Mouse (Mus musculus) adrenal gland, postnatal 36 days (tissue): ENCODE data around the gene Prss34. TPM values are rescaled to one million over a fixed set of nuclear protein-coding genes. Genes with fewer than 3 reads are reported as not detected.

Experiments
- DNase-seq, 2 experiments: peaks; one replicate each; pipeline ENCODE4 v3.0.0; 2021; ENCODE audit warnings: mixed read lengths in 1 of 2
- total RNA-seq, 2 experiments: library from RNA; stranded (reverse); gene quantifications; 2 replicates each; pipeline ENCODE4 v1.2.3; 2021

The Prss34 gene
- total RNA-seq, 2 experiments from 2014 or later: 0.30 to 0.43 TPM

- no peak for DNase-seq
Observed at GRCm38 (mm10) chr17:25318354-25318753, 20.2 kb downstream of the Prss34 start, which contains the start of gene Prss29. TSS of gene Prss29 (plus strand) at chr17:25318654.

GRCm38 (mm10) chr17:25320819-25321218 lies 22.6 kb downstream of the Prss34 start:
- DNase-seq: no peak

DNA sequence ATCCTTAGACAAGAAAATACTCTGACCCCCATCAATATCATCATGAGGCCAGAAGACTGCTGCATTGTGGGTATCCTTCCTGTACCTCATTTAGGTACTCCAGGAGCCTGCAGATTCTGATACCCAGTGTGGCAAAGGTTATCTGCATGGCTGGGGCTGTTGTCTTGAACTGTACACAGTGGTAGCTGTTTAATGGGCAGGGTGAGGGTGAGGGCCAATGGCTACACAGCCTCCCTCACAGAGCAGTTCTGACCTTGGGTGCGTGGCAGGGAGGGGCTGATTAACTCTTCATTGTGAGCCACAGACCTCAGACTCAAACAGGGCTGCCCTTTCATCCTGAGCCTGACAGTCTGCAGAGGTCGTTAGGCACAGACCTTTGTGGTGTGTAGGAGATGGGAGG lies 24.7 kb downstream of the Prss34 start:
- DNase-seq: no peak

GRCm38 (mm10) chr17:25332321-25332720 lies 34.1 kb downstream of the Prss34 start:
- DNase-seq: no peak

DNA sequence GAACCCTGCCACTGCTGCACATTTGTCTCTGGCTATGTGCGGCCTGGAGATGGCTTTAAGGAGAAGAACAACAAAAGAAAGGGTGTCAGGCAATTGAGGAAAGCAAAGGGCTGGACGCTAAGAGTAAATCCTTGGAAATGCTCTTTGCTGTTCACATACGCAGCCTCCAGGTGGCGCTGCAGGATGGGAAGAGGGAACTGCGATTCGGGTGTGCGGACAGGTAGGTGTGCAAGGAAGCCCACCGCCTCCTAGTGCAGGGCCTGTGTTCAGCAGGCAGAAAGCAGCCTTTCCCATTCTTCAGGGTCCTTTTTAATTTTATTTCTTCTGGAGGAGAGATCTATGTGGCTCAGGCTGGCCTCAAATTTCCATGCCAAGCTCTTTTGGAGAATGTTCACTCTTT lies 35.7 kb downstream of the Prss34 start:
- DNase-seq: peak; percentile 74 to 77

DNA sequence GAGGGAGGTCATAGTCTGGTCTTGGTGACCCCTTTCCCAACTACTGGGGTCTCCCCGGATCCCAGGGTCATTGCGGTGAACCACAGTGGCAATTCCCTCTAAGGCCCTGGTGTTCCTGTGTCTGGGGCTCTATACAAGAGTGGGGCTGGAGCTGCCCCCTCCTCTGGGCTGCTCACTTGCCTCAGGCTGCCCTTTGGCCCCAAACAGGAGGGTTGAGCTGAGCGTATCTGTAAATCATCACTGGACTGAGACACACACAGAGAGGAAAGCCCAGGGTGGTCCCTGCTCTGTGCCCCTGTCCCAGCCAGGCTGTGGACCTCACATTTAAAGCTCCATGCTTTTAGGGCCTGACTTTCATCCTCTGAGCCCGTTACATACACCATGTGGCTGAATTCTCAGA lies 40.0 kb downstream of the Prss34 start:
- DNase-seq: no peak

DNA sequence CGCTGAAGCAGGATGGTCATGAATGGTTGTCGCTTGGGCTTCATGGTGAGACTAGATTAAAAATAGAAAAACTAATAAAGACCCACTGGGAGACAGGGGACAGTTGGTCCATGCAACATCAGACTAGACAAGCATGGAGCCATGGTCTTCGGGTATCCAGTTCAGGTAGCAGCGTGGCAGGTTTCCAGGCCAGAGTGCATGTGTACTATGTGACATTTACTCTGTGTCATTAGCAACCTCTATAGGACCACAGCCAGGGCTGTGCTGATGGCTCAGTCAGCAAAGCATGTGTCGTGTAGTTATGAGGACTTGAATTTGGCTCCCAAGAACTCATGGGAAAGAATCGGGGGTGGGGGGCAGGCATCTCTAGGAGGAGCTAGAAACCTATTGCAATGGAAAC lies 41.8 kb downstream of the Prss34 start:
- no peak for DNase-seq

DNA sequence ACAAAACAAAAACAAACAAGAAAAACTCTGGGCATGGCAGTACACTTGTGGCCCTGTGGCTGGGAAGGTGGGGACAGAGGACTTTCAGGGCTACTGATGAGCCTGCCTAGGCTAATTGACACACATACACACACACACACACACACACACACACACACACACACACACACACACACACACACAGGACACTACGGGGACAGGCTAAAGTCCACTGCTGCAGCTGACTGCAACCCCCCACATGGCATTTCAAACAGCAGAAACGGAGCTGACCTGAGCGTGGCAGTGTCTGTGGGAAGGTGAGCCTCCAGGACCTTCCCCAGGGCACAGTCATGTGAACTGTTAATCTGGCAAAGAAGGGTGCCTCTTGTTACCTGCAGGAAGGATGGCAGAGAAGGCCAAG lies 43.3 kb downstream of the Prss34 start:
- DNase-seq: no peak

DNA sequence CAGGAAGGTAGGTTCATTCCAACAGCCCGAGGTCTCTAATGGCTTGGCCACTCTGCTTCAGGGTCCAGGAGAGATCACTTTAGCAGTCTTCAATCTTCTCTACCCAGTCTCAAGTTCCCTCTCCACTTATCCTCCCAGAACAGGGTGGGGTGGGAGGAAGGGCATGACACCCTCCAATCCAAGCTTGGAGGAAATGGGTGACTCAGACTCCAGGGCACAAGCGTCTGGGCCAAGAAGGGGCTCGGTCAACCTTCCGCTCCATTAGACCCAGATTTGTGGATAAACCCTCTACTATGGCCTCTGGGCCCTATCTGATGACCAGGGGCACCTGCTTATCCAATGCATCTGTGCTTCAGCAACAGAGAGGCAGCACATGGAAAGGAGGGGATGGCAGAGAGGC lies 47.3 kb downstream of the Prss34 start, which contains the start of gene Tpsab1:
Gene Tpsab1 (minus strand): TSS at position 101 of the 400 bp plus-strand sequence.
- no peak for DNase-seq

Other genes starting within 250 kb of the Prss34 start
- gene Tmem204, start 214.8 kb upstream of the Prss34 start, total RNA-seq: 10 to 100 TPM; 31.4 to 39.7 TPM
- gene Telo2, start 182.4 kb upstream of the Prss34 start, total RNA-seq: 10 to 100 TPM; 19.7 to 22.4 TPM
- not detected for gene Ptx4, start 177.6 kb upstream of the Prss34 start, total RNA-seq
- gene Clcn7, start 165.0 kb upstream of the Prss34 start, total RNA-seq: 10 to 100 TPM; 42.0 to 43.8 TPM
- not detected for gene Ccdc154, start 135.9 kb upstream of the Prss34 start, total RNA-seq
- gene Gm38655, start 122.9 kb upstream of the Prss34 start, total RNA-seq: under 1 TPM in 1 of 2 experiments, not detected in 1; 0.43 TPM
- 10 to 100 TPM; 18.7 to 20.7 TPM for gene BC003965, start 113.8 kb upstream of the Prss34 start, total RNA-seq
- 10 to 100 TPM; 16.5 to 17.6 TPM for gene Unkl, start 110.0 kb upstream of the Prss34 start, total RNA-seq
- 10 to 100 TPM; 41.2 to 43.2 TPM for gene Gnptg, start 58.3 kb upstream of the Prss34 start, total RNA-seq
- gene Tsr3, start 58.2 kb upstream of the Prss34 start, total RNA-seq: 10 to 100 TPM; 23.1 to 29.0 TPM
- gene Baiap3, start 42.0 kb upstream of the Prss34 start, total RNA-seq: 10 to 100 TPM in 1 of 2 experiments, 1 to 10 TPM in 1; 6.9 to 10.7 TPM
- 100 to 1,000 TPM; 242 to 248 TPM for gene Ube2i, start 23.8 kb upstream of the Prss34 start, total RNA-seq
- gene Prss28, start 10.3 kb downstream of the Prss34 start, total RNA-seq: not detected
- gene Prss29, start 20.3 kb downstream of the Prss34 start, total RNA-seq: not detected
- 1 to 10 TPM in 1 of 2 experiments, under 1 TPM in 1; 0.63 to 1.2 TPM for gene Tpsab1, start 47.2 kb downstream of the Prss34 start, total RNA-seq
- gene Tpsb2, start 67.9 kb downstream of the Prss34 start, total RNA-seq: 1 to 10 TPM; 2.8 to 3.2 TPM
- gene Tpsg1, start 70.9 kb downstream of the Prss34 start, total RNA-seq: not detected
- gene Cacna1h, start 135.4 kb downstream of the Prss34 start, total RNA-seq: 10 to 100 TPM; 58.7 to 97.3 TPM
- not detected for gene Tekt4, start 156.2 kb downstream of the Prss34 start, total RNA-seq
- gene Sstr5, start 198.9 kb downstream of the Prss34 start, total RNA-seq: under 1 TPM; 0.49 to 0.53 TPM